Mouse (Mus musculus) natural killer cell, adult 2 months (primary cell): ENCODE data around the gene Actn4.
"Not testable (repeated sequence)": the region's sequence is repeated elsewhere in the genome, so short reads cannot be mapped to it uniquely, and the experiment has no call there.

Source experiments
- DNase-seq, 2 experiments: peaks; one replicate each; pipeline ENCODE4 v3.0.0; 2022; ENCODE audit warnings: low spot score in 2 of 2

Gene Actn4

DNA sequence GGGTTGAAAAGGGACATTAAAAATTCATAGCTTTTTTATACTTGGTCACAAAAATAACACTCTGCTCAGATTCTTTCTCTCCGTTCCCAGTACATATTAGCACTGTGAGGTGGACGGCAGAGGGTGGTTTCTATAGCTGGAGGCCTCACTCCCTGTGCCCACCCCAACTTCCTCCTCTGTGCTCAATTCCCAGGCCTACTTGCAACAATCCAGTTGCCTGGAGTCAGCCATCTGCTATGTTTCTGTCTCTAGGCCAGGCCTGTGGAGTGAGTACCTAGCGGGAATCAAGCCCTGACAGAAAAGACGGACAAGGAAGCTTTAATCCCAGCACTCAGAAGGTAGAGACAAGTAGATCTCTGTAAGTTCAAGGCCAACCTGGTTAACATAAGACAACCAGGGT lies 39.5 kb downstream of the Actn4 start:
- no peak for DNase-seq

DNA sequence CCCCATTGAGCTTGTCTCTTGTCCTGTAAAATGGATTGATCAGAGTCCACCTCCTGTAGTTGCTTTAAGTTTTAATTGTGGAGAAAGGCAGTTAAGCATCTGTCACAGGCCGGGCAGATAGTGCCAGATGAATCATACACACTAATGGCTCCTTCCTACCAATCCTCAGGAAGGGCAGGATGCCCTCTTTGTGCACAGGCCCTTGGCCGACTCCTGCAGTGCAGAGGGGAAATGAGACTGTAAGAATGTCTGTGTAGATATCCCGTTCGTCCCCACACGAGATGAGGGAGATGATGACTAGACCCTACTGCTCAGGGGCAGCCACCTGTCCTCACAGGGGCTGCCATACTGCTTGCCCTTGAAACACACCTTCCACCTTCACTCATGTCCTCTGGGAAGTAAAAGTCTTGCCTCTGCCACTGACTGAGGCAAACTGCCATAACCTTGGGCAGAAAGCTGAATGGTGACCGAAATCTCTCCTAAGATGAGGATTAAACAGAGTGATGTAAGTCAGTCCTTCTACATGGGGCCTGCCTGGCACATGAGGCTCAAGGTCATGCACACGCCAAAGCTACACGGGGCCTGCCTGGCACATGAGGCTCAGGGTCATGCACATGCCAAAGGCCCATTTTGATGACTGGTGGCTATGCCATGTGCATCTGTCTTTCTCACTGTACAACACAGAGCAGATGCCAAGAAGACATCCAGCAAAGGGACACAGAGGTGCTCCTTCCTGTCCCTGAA lies 40.2 kb downstream of the Actn4 start:
- DNase-seq, result no peak

DNA sequence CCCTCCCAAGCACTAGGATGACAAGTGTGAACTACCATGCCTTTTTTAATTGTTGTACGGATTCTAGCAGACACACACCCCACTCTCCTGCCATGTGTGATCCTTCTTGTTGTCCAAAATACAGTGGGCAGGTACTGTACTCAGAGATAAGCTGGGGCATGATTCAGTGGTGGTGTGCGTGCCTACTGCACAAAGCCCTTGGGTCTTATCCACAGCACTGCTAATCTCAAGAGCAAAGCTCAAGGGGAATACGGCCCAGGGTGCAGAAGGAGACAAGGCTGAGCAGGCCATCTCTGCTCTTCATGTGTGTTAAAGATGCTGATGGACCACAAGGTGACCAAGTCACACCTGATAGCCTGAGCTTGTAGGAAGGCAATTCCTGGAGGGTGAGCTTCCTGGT lies 41.0 kb downstream of the Actn4 start:
- no peak for DNase-seq

DNA sequence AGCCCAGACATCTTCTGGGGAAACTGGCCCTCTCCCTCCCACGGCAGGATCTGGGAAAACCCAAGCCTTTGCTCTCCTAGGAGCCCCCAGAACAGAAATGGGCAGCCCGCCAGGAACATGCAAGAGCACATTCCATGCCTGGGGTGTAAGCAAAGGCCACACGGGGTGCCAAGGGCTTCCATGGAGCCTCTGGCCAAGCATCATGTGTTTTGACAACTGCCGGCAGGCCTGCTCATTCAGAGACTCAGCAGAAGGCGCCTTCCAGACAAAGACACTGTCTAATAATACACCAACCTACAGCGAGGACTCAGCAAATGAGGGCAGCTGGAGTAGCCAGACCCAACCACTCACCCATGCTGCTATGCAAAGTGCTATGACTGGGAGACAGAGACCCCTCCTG lies 42.3 kb downstream of the Actn4 start:
- DNase-seq, result no peak

DNA sequence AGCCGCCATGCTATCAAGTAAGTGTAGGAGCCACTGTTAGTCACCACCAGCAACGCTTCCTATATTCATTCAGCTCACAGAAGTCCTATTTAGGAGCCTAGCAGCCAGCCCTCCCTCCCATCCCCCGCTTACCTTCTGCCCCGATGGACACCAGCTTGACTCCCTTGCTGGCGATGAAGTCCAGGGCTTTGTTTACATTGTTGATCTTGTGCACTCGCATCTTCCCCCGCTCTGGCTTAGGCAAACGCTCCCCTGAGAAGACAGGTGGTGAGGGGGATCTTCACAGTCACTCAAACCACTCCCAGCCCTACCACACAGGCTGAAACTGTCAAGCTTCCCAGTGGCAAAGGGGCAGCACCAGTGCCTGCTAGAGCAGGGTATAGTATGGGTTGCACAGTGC lies 43.6 kb downstream of the Actn4 start:
- DNase-seq, result no peak

DNA sequence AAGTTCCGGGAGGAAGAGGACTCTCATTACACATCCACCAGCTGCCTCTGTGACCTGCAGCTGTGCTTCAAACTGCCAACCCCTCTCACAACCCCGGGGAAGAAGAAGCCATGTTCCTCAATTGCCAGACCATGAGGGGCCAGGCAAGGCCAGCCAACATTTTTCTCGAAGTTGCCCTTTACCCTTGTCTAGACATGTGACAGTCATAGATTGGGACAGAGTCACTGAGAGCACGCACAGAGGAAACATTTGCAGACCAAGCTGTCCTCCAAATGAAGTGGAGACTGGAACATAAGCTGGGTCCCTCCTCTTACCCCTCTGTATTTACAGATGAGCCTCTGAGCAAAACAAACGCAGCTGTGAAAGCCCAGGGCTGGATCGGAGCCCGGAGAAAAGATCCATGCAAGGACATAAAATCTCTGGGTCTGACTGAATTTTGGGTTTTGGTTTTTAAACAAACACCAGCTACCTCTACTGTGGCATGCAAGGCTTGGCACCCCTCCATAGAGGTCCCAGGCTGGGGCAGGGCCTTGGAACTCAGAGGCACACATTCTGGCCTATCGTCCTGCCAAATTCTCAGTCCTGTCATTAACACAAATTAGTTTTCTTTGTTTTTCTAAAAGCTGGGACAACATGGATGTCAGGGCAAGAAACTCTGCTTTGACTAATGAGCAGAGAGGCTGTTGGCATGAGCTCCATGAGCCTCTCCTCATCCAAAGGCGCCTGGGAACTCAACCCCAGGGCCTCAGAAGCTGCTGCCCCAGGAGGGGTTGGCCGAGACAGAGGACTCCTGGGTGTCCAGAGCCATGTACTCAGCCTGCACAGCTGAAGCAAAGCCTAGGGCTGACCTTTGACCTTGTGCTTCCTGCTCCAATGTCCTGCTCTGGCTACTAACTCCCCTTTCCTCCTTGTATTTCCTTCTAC lies 44.4 kb downstream of the Actn4 start:
- DNase-seq, result no peak

DNA sequence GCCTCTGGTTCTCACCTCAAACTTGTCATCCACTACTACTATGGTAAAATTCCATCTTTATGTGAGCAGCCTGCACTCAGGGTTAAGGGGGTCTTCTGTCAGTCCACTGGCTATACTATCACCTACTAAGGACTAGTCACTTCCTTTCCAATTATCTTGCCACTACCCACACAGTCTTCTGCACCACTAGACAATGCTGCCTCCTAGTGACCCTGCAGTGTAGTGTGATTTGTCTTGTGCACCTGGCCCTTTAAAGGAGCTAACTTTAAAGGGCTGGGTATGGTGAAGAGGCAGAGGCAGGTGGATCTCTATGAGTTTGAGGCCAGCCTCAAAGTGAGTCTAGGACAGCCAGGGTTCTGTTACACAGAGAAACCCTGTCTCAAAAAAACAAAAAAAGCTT lies 45.6 kb downstream of the Actn4 start:
- DNase-seq, result peak in 1 of 2 experiments; percentile 26

DNA sequence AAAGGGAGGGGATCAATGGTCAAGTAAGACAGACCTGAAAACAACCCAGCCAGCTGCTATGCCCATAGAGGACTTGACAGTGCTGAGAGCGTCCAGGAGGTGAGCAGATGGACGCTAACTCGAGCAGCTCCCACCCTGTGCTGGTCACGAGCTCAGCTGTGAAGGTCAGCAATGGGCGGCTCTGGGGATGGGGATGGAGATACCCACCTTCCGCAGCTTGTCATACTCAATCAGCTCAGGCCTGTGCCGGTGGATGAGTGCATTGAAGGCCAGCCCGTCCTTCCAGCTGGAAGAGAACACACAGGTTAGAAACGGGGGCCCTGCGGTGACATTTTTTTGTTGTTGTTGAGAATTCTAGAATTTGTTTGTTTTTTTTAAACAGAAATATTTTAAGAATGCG lies 49.0 kb downstream of the Actn4 start:
- no peak for DNase-seq

DNA sequence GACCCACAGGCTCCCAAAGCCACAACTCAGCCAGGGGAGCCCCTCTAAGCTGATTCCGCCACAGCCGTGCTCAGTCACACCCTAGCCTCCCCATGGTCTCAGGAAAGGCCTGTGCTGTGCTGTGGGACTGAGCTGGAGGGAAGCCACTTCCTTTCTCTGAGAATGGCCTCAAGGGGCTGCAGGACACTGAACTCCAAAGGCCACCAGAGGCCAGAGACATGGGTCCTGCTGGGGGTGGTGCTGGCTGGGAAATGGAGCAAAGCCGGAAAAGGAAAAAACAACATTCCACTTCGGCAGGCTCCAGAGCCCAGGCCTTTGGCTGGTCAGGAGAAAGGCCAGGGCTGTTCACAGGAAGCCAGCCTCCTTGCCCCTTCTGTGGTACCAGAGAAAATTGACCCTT lies 50.5 kb downstream of the Actn4 start:
- no peak for DNase-seq

DNA sequence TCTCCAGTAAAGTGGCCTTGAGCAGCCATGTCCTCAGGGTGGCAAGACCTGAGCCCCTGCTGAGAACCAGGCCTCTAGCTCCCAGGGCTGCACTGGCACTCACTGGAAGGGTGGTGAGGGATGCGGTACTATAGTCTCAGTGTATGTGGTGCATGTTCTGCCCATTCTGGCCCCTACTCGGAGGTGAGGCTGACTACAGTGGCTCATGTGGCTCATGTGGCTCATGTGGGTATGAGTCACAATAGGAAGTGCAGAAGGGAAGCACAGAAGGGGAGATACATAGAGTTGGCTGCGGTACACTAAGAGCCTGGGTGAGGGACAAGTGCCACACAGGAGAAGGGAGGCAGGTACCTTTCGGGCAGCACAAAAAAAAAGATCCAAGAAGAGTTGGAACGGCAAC lies 54.9 kb downstream of the Actn4 start:
- DNase-seq, result no peak

DNA sequence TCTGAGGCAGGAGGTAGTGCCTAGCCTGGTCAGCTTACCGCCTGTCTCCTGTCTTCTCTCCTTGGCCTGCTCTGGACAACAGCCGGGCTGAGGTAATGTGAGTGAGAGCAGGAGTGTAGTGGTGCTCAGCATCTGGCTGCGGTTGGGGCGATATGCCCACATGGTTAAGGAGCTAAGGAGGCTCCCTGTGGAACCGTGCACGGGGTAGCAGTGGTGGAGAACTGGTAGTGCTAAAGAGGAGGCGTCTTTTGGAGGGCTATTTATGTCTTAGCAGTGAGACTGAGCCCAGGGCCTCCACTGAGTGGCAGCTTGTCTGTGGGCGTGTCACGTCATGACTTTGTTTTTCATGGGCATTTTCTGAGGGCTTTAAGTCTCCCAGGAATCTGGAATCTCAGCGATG lies 58.4 kb downstream of the Actn4 start:
- DNase-seq, result no peak

DNA sequence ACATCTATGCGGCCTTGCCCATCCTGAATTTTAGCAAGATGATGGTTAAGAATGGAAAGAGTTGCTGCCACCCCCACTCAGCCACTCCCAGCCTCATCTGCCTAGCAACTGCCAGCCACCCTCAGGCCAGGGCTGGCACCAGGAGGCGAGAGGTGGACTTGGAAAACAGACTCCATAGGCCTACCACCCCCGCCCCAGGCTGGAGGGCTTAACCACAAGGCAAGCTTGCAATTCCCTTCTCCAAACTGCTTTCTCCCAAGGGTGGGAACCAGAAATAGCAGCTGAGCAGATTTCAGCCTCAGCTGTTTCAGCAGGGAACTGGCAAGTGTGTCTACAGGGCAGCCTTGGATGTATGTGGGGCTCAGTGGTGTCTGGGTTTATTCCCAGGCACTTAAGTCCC lies 59.3 kb downstream of the Actn4 start:
- DNase-seq, result no peak

DNA sequence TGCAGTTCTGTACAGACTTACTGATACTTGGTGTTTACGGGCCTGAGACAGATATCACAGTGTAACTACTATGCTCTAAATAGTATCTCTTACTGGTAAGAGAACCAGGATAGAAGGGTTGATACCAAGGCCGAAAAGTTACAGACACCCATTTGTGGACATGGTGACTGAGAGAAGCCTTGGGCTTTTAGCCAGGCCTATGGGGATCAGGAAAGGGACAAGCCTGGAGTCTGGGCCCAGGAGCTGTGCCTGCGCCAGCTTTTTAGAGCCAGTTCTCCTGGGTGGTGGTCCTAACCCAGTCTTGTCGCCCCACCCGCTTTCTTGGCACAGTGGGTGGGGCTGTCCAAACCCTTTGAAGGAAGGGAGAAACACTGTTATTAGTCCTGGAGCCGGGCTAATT lies 60.0 kb downstream of the Actn4 start:
- no peak for DNase-seq

DNA sequence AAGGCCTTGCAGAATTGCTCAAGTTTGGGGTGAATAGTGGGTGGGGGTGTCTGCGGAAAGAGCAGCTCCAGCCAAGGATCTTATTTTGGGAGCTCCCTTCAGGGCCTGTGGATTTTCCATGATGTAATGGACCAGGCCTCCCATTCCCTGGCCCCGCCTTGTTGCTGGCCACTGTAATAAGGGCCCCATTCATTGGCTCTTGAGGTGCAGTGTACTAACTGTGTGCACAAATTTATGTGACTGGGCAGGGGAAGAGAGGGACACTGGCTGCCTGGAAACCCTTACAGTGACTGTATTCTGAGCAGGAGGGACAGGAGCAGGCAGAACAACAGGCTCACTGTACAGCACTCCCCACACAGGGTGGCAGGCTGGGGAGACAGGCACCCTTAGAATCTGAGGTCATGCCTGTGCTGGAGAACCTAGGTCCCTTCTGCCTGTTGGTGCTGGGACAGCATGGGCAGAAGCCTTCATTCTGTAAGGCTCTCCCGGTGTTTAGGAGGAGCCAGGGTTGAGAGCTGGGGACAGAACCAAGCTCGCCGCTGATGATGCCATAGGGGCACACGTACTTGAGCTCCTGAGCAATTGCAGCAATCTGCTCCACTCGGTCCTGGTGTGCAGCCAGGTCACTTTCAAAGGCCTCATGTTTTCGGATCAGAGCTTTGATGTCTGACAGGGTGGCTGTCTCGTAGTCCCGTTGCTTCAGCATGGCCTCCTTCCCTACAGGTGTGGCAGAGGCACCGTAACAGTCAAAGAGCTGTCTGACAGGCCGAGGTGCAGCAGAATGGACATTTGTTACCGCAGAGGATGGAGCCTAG lies 60.6 kb downstream of the Actn4 start:
- no peak for DNase-seq

DNA sequence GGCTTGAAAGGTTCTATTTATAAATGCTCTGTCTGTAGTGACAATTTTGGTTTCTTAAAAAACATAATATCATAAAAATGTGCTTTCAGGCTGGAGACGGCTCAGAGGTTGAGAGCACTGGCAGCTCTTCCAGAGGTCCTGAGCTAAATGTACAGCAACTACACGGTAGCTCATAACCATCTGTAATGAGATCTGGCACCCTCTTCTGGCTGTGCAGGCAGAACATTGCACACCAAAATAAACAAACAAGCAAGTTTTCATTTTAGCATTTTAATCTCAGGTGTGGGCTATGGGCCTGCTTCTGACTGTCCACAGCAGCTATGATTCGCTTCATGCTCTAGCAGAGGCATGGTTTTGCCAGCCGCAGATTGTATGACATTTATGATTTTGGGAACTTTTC lies 62.2 kb downstream of the Actn4 start:
- DNase-seq, result no peak

DNA sequence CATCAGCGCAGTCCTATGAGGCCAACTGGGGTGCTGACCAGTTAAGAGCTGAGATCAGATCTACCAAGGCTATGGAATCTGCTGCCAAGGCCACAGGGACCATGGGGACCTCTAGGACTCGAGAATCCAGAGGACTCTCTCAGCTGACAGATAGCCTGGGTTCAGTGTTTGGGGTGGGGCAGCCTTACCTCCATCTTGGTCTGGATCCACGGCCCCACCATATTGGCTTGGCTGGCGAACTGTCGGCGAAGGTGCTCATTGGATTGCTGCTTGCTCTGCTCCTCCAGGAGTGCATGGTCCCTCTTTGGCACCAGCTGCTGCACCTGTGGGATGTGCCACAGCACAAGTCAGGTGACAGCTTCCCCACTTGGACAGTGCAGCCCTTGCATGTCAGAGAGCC lies 64.5 kb downstream of the Actn4 start:
- no peak for DNase-seq

DNA sequence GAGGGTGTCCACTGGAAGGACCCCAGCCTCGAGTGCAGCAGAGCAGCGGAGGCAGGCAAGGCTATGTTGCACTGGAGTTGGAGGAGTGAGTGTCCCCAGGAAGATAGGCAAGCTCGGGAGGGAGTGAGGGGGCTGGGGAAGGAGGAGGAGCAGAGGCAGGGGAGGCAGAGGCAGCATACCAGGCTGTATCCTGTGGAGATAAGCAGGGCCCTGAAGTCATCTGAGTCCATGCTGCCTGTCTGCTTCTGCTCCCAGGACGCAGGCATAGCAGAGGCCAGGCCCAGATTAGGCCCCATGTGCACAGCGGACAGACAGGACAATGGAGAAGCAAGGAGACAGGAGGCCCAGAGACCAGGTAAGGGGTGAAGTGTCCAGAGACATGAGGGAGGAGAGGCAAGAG lies 67.2 kb downstream of the Actn4 start:
- DNase-seq, result no peak

DNA sequence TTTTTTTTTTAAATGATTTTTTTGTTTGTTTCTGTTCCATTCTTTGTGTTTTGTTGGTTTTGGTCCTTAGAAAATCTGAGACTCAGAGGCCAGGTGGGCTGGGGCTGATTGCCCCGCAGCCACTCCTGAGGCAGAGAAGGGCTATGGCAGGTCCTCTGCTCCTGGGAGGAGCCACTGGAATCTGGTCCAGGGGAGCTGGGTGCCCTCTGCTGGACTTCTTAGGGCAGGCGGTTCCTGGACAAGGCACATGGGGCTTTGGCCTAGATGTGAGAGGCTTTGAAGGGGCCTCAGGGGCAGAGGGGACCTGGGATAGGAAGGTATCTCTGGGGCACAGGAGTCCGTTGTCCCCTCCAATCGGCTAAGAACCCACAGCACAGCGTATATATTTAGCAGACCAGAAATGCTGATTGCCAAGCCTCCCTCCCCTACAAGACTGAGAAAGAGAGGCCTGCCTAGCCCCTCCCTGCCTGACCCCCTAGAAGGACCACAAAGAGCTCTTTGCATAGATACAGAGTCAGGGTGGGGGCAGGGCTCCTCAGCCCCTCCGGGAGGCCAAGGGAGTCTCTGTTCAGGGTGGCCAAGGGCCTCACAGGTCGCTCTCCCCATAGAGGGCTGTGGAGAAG lies 68.4 kb downstream of the Actn4 start:
- peak in 1 of 2 experiments; percentile 7 for DNase-seq

DNA sequence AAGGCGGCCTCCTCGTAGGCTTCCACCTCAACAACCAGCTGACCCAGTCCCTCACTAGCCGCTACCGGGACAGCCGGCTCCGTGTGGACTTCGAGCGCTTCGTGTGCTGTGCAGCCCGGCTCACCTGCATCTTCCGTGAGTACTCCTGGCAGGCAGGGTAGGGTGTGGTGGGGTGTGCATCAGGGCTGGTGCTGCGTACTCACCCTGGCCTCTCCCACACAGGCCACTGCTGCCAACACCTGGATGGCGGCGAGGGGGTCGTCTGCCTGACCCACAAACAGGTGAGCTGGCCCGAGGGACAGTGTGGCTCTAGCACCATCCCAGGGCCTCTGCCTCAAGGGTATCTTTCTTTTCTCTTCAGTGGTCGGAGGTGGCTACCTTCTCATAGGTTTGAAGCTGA lies 69.5 kb downstream of the Actn4 start:
- no peak for DNase-seq

DNA sequence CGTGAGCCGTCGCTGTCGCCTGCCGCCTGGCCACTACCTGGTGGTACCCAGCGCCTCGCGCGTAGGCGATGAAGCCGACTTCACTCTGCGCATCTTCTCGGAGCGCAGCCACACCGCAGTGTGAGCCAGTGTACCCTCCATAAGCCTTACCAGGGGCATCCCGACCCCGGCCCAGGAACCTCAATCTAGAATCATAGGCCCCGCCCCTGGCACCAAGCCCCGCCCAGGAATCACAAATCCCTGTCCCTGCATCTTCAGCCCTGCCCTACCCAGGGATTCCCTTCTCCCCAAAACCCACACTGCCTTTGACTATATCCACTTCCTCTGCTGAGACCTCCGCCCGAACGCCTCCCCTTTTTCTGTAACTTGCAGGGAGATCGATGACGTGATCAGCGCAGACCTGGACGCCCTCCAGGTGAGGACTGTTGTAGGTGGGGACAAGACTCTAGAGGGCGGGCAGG lies 73.4 kb downstream of the Actn4 start:
- no peak for DNase-seq

DNA sequence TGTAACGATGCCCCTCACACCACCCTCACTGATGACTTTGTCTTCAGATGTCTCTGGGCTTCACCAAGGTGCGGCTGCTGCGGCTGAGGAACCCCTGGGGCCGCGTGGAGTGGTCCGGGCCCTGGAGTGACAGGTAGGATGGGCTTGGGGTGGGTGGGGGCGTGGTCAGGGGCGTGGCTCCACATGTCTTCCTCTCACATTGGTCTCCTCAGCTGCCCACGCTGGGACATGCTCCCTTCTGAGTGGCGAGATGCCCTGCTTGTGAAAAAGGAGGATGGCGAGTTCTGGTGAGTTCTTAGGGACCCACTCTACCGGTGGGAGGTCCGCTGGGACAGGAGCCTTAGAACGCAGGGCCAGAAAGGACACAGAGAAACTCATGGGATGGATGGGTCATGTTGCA lies 75.7 kb downstream of the Actn4 start:
- DNase-seq, result no peak

DNA sequence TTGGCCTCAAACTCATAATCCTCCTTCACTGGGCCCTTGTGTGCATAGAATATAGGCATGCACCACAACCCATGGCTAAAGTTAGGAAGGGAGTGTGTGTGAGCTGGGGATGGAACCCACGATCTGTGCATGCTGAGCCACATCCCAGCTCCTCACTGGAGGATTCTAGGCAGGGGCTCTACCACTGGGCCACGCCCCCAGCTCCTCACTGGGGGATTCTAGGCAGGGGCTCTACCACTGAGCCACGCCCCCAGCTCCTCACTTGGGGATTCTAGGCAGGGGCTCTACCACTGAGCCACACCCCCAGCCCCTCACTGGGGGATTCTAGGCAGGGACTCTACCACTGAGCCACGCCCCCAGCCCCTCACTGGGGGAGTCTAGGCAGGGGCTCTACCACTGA lies 78.4 kb downstream of the Actn4 start:
- DNase-seq, result not testable (repeated sequence)
